Mouse (Mus musculus) MEL (cell line): ENCODE results near the gene Olfr370. TPM values are rescaled to one million over a fixed set of nuclear protein-coding genes. Genes with fewer than 3 reads are reported as not detected.
A peak's percentile ranks its signal among the peaks of the same experiment; 100 is the strongest.

ENCODE experiments used
- DNase-seq: peaks from one replicate; pipeline ENCODE4 v3.0.0; 2011; ENCODE audit warnings: low read depth, low spot score
- H3K27ac ChIP-seq: 2 replicates; pipeline ENCODE4 v1.5.1; 2012; ENCODE audit warnings: low read depth, mild to moderate bottlenecking, control low read depth, low read length, moderate library complexity; ENCODE audit not compliant: control insufficient read depth
- H3K27me3 ChIP-seq, 2 experiments: fragments of 150-350 bp in 1 of 2; sonication (generic) in 1 of 2; 2 replicates each; pipeline ENCODE4 v1.6.1; 2012; ENCODE audit warnings: low read length in 2 of 2, mild to moderate bottlenecking in 2 of 2, improper control_type of control experiment in 1 of 2, moderate library complexity in 1 of 2; ENCODE audit not compliant: insufficient read depth in 2 of 2, control insufficient read depth in 1 of 2
- H3K36me3 ChIP-seq, 2 experiments: 2 replicates each; pipeline ENCODE4 v1.6.1; 2012 to 2014; ENCODE audit warnings: low read length in 2 of 2, improper control_type of control experiment in 1 of 2, inconsistent platforms in 1 of 2, mild to moderate bottlenecking in 1 of 2; ENCODE audit not compliant: insufficient read depth in 2 of 2, control insufficient read depth in 1 of 2
- H3K4me1 ChIP-seq, 2 experiments: fragments of 150-350 bp in 1 of 2; sonication (generic) in 1 of 2; 2 replicates each; pipeline ENCODE4 v1.6.1; 2012; ENCODE audit warnings: low read length in 2 of 2, improper control_type of control experiment in 1 of 2, mild to moderate bottlenecking in 1 of 2; ENCODE audit not compliant: insufficient read depth in 2 of 2, control insufficient read depth in 1 of 2
- H3K4me3 ChIP-seq, 2 experiments: fragments of 150-350 bp in 1 of 2; sonication (generic) in 1 of 2; 2 replicates each; pipeline ENCODE4 v1.5.1; 2012; ENCODE audit warnings: low read depth in 2 of 2, low read length in 2 of 2, mild to moderate bottlenecking in 2 of 2, moderate library complexity in 2 of 2, control low read depth in 1 of 2, improper control_type of control experiment in 1 of 2; ENCODE audit not compliant: control insufficient read depth in 1 of 2, insufficient read depth in 1 of 2
- H3K79me2 ChIP-seq: 2 replicates; pipeline ENCODE4 v1.6.1; 2012; ENCODE audit warnings: mild to moderate bottlenecking, low read length, moderate library complexity; ENCODE audit not compliant: control insufficient read depth, poor library complexity, insufficient read depth
- H3K9ac ChIP-seq: 2 replicates; pipeline ENCODE4 v1.6.1; 2012; ENCODE audit warnings: low read depth, mild to moderate bottlenecking, control low read depth, low read length, moderate library complexity; ENCODE audit not compliant: control insufficient read depth, poor library complexity, severe bottlenecking
- H3K9me3 ChIP-seq: fragments of 150-350 bp; sonication (generic); replicated peaks from 2 replicates; pipeline ENCODE4 v1.6.1; 2012; ENCODE audit warnings: mild to moderate bottlenecking, low read length, improper control_type of control experiment, moderate library complexity; ENCODE audit not compliant: insufficient read depth
- CHD1 ChIP-seq: IDR thresholded peaks from 2 replicates; pipeline ENCODE4 v1.6.1; 2012; ENCODE audit warnings: low read depth, mild to moderate bottlenecking, inconsistent platforms, low read length, improper control_type of control experiment
- CHD2 ChIP-seq: IDR thresholded peaks from 2 replicates; pipeline ENCODE4 v1.6.1; 2011; ENCODE audit warnings: low read length, improper control_type of control experiment
- E2F4 ChIP-seq: IDR thresholded peaks from 2 replicates; pipeline ENCODE4 v1.6.1; 2011; ENCODE audit warnings: low read depth, low read length, improper control_type of control experiment, borderline replicate concordance
- ELF1 ChIP-seq: IDR thresholded peaks from 2 replicates; pipeline ENCODE4 v1.6.1; 2014; ENCODE audit warnings: low read depth, mild to moderate bottlenecking, inconsistent platforms, low read length, improper control_type of control experiment, moderate library complexity
- EP300 ChIP-seq, 2 experiments: IDR thresholded peaks; 2 replicates each; pipeline ENCODE4 v1.6.1; 2011; ENCODE audit warnings: improper control_type of control experiment in 2 of 2, low read length in 2 of 2, low read depth in 1 of 2, mild to moderate bottlenecking in 1 of 2
- ETS1 ChIP-seq: IDR thresholded peaks from 2 replicates; pipeline ENCODE4 v1.6.1; 2012; ENCODE audit warnings: low read depth, mild to moderate bottlenecking, inconsistent platforms, low read length, improper control_type of control experiment, moderate library complexity
- GATA1 ChIP-seq: IDR thresholded peaks from 2 replicates; pipeline ENCODE4 v1.6.1; 2011; ENCODE audit warnings: low read depth, low read length, improper control_type of control experiment
- KAT2A ChIP-seq: conservative IDR thresholded peaks from 2 replicates; pipeline ENCODE4 v1.6.1; 2012; ENCODE audit warnings: low read depth, low read length, improper control_type of control experiment, inconsistent platforms
- MAFK ChIP-seq: IDR thresholded peaks from 2 replicates; pipeline ENCODE4 v1.6.1; 2011; ENCODE audit warnings: low read depth, mild to moderate bottlenecking, low read length, improper control_type of control experiment, borderline replicate concordance
- MAZ ChIP-seq: IDR thresholded peaks from 2 replicates; pipeline ENCODE4 v1.6.1; 2012; ENCODE audit warnings: low read depth, mild to moderate bottlenecking, inconsistent platforms, low read length, improper control_type of control experiment
- MYC ChIP-seq: IDR thresholded peaks from 2 replicates; pipeline ENCODE4 v1.6.1; 2011; ENCODE audit warnings: low read depth, mild to moderate bottlenecking, low read length, improper control_type of control experiment, moderate library complexity
- NELFE ChIP-seq: IDR thresholded peaks from 2 replicates; pipeline ENCODE4 v1.6.1; 2011; ENCODE audit warnings: low read depth, low read length, improper control_type of control experiment
- POLR2A ChIP-seq, 2 experiments: IDR thresholded peaks; 2 replicates each; pipeline ENCODE4 v1.6.1; 2011 to 2012; ENCODE audit warnings: low read length in 2 of 2, mild to moderate bottlenecking in 2 of 2, control low read depth in 1 of 2, improper control_type of control experiment in 1 of 2, low read depth in 1 of 2, moderate library complexity in 1 of 2; ENCODE audit not compliant: control insufficient read depth in 1 of 2, insufficient read depth in 1 of 2, poor library complexity in 1 of 2
- POLR2AphosphoS5 ChIP-seq: IDR thresholded peaks from 2 replicates; pipeline ENCODE4 v1.6.1; 2012; ENCODE audit warnings: low read depth, borderline replicate concordance, mild to moderate bottlenecking, inconsistent platforms, low read length, moderate library complexity, mixed read lengths
- RAD21 ChIP-seq: IDR thresholded peaks from 2 replicates; pipeline ENCODE4 v1.6.1; 2011; ENCODE audit warnings: mild to moderate bottlenecking, low read depth, low read length, improper control_type of control experiment
- RCOR1 ChIP-seq: IDR thresholded peaks from 2 replicates; pipeline ENCODE4 v1.6.1; 2012; ENCODE audit warnings: low read depth, mild to moderate bottlenecking, inconsistent platforms, low read length, improper control_type of control experiment
- SIN3A ChIP-seq: IDR thresholded peaks from 2 replicates; pipeline ENCODE4 v1.6.1; 2012; ENCODE audit warnings: low read length, improper control_type of control experiment, inconsistent platforms
- SMC3 ChIP-seq: IDR thresholded peaks from 2 replicates; pipeline ENCODE4 v1.6.1; 2011; ENCODE audit warnings: low read depth, low read length, improper control_type of control experiment
- TAL1 ChIP-seq: IDR thresholded peaks from 2 replicates; pipeline ENCODE4 v1.6.1; 2012; ENCODE audit warnings: mild to moderate bottlenecking, inconsistent platforms, low read length, moderate library complexity, mixed read lengths
- TBP ChIP-seq: IDR thresholded peaks from 2 replicates; pipeline ENCODE4 v1.8.0; 2011; ENCODE audit warnings: low read depth, low read length, improper control_type of control experiment
- TCF12 ChIP-seq: IDR thresholded peaks from 2 replicates; pipeline ENCODE4 v1.6.1; 2014; ENCODE audit warnings: low read depth, mild to moderate bottlenecking, inconsistent platforms, low read length, improper control_type of control experiment, moderate library complexity
- UBTF ChIP-seq: IDR thresholded peaks from 2 replicates; pipeline ENCODE4 v1.6.1; 2012; ENCODE audit warnings: low read depth, mild to moderate bottlenecking, inconsistent platforms, low read length, improper control_type of control experiment, moderate library complexity, borderline replicate concordance; ENCODE audit not compliant: insufficient read depth
- USF1 ChIP-seq: IDR thresholded peaks from 2 replicates; pipeline ENCODE4 v1.6.1; 2014; ENCODE audit warnings: low read depth, mild to moderate bottlenecking, inconsistent platforms, low read length, improper control_type of control experiment, moderate library complexity
- ZKSCAN1 ChIP-seq: IDR thresholded peaks from 2 replicates; pipeline ENCODE4 v1.6.1; 2012; ENCODE audit warnings: low read depth, mild to moderate bottlenecking, inconsistent platforms, low read length, improper control_type of control experiment, moderate library complexity
- ZMIZ1 ChIP-seq: IDR thresholded peaks from 2 replicates; pipeline ENCODE4 v1.6.1; 2012; ENCODE audit warnings: low read depth, mild to moderate bottlenecking, inconsistent platforms, low read length, improper control_type of control experiment, moderate library complexity
- ZNF384 ChIP-seq: IDR thresholded peaks from 2 replicates; pipeline ENCODE4 v1.6.1; 2012; ENCODE audit warnings: low read depth, mild to moderate bottlenecking, inconsistent platforms, low read length, improper control_type of control experiment
- polyA plus RNA-seq, 2 experiments: library from polyadenylated mRNA; stranded (reverse) in 1 of 2; unstranded in 1 of 2; fragments of >175 nt in 1 of 2; fragments of >200 nt in 1 of 2; gene quantifications; 2 replicates each; pipeline versions ENCODE4 v1.2.1 to v1.2.4; 2012; ENCODE audit warnings: low replicate concordance in 2 of 2, low read depth in 1 of 2; ENCODE audit not compliant: insufficient read length in 2 of 2, insufficient read depth in 1 of 2, missing spikeins in 1 of 2
- total RNA-seq: library from RNA; depleted of rRNA; stranded (reverse); fragments of 300-350 nt; gene quantifications from 2 replicates; pipeline ENCODE4 v1.2.3, GENCODE M21; 2012

Gene Olfr370
- total and polyA plus RNA-seq, 3 experiments = 0.26 TPM; not detected in 2

- Histone ChIP-seq H3K79me2 (peaks cover 30% of the 10 kb centered on the region), H3K36me3 (0 out of 4 replicates have a peak, but pooled peaks cover 0 to 3% of the 10 kb centered on the region in 2 experiments), H3K27me3 (no peaks in the 10 kb centered on the region), H3K4me1 (peaks cover 3 to 7% of the 10 kb centered on the region in 2 experiments; a peak in 2 of 4 replicates), H3K4me3 (peak overlapping the region; percentile 73 to 93), H3K27ac (peak overlapping the region; percentile 72), H3K9ac (peak overlapping the region; percentile 65), H3K9me3 (no peaks in the 10 kb centered on the region)
- no peak for TF ChIP-seq UBTF
- peak; percentile 37; the same call in 1 of the 2 replicates for TF ChIP-seq ZNF384
- TF ChIP-seq RAD21 = no peak
- TF ChIP-seq TCF12 = no peak
- TF ChIP-seq USF1 = no peak
- no peak for TF ChIP-seq RCOR1
- peak; percentile 35; the same call in 1 of the 2 replicates for TF ChIP-seq GATA1
- peak; percentile 75 for DNase-seq
These were observed 58.0 kb downstream of the Olfr370 start for GRCm38 (mm10) chr8:83593325-83594166.

DNA sequence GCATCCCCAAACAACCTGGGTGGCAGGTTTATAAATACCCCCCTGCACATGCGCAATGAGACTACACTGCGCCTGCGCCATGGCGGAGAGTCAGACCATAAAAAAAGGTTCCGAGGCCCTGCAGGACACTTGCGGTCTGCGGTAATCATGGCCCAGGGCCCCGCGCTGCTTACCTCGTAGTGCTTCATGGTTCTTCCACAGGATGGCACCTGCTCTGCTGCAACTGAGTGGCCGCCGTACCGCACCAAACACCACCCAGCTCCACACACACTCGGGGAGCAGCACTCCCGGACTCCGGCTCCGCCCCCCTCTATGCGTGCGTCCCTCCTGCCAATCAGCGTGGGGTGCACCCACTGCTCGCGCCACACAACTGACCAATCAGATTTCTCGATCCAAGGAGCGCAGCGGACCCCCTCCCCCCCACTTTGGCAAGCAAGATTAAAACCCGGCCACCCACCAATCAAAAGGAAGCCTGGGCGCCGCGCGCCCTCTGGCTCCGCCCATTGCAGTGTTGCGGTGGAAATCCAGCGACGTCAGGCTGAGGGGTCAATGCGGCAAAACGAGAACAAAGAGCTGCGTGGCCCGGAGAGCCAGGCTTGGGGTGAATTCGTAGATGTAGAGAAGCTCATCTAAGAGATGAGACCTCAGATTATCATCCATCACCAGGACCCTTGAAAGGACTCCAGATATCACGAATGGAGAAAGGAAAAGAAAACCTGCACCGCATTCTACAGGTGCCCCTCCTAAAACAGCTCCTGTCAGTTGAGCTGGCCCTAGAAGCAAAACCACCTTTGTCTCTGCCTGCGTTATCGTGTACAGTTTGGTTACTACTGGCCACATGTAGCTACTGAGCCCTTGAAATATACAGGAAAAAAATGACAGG, 58.8 kb downstream of the Olfr370 start:
- H3K4me1 ChIP-seq = peaks cover 6 to 7% of the 10 kb centered on the region in 2 experiments; a peak in 3 of 4 replicates
- peak overlapping the region; percentile 91 to 93 for H3K4me3 ChIP-seq
- DNase-seq = peak; percentile 98
- no peaks in the 10 kb centered on the region for H3K9me3 ChIP-seq
- peaks cover 0 to 5% of the 10 kb centered on the region in 2 experiments; a peak in 1 of 4 replicates for H3K36me3 ChIP-seq
- H3K27me3 ChIP-seq = no peaks in the 10 kb centered on the region
- peak overlapping the region; percentile 96 for H3K27ac ChIP-seq
- H3K79me2 ChIP-seq = peaks cover 30% of the 10 kb centered on the region
- H3K9ac ChIP-seq = peak overlapping the region; percentile 93
- TF ChIP-seq TCF12 (peak; percentile 16; the same call in 1 of the 2 replicates), TBP (no peak), NELFE (peak; percentile 77), TAL1 (no peak), E2F4 (peak; percentile 68; the same call in 1 of the 2 replicates), ETS1 (no peak), MAFK (no peak), ELF1 (no peak), ZNF384 (no peak; the same call in 1 of the 2 replicates), GATA1 (peak; percentile 60; the same call in 1 of the 2 replicates), MYC (peak; percentile 11; the same call in 1 of the 2 replicates), CHD1 (no peak), CHD2 (no peak), POLR2AphosphoS5 (peak; percentile 39; the same call in 1 of the 2 replicates), ZMIZ1 (peak; percentile 35; the same call in 1 of the 2 replicates), SMC3 (no peak), MAZ (peak; percentile 76; the same call in 1 of the 2 replicates), ZKSCAN1 (no peak), POLR2A (IDR thresholded peaks at IDR 0.05; ENCODE audit: control insufficient read depth in 1 of 2, insufficient read depth in 1 of 2, low read depth in 1 of 2, low read length in 2 of 2, poor library complexity in 1 of 2) (peak; percentile 66 to 90), EP300 (IDR thresholded peaks at IDR 0.05; ENCODE audit: low read depth in 1 of 2, low read length in 2 of 2) (no peak), RAD21 (no peak), RCOR1 (no peak), SIN3A (peak; percentile 71), UBTF (no peak), KAT2A (no peak; the same call in 1 of the 2 replicates), USF1 (0 out of 2 replicates have a peak, but pooled peaks have one; percentile 30)
